Mouse (Mus musculus) kidney, postnatal 4 days (tissue): ENCODE measurements at regions not wholly inside any gene's neighbourhood (a gene's known extent, or its start where the extent isn't known, plus 50 kb on each side); places are given as distances from the start of the nearest gene placed in this dataset.

Experiments used
- DNase-seq, 2 experiments: peaks; one replicate each; pipeline ENCODE4 v3.0.0; 2021; ENCODE audit warnings: mixed read lengths in 2 of 2

- DNase-seq, result peak in 1 of 2 experiments; percentile 3
Measured at GRCm38 (mm10) chr6:78115079-78115478, 135.6 kb upstream of the Ctnna2 start.

- DNase-seq, result no peak
Measured at GRCm38 (mm10) chr6:78082528-78082927, 103.0 kb upstream of the Ctnna2 start.

GRCm38 (mm10) chr6:78078919-78079318 lies 99.4 kb upstream of the Ctnna2 start:
- peak; percentile 8 to 19 for DNase-seq

GRCm38 (mm10) chr6:78066323-78066722 lies 86.8 kb upstream of the Ctnna2 start:
- DNase-seq, result no peak

GRCm38 (mm10) chr6:78065737-78066136 lies 86.2 kb upstream of the Ctnna2 start:
- no peak for DNase-seq
